Mouse (Mus musculus) CH12.LX (cell line): ENCODE results near the gene Tmprss11b.
A peak's percentile ranks its signal among the peaks of the same experiment; 100 is the strongest.

Source experiments
- CTCF ChIP-seq, 2 experiments: IDR thresholded peaks in 1 of 2; conservative IDR thresholded peaks in 1 of 2; 2 replicates each; pipeline ENCODE4 v1.5.1; 2011 to 2012; ENCODE audit warnings: low read depth in 2 of 2, low read length in 2 of 2, improper control_type of control experiment in 1 of 2, inconsistent platforms in 1 of 2, mild to moderate bottlenecking in 1 of 2, moderate library complexity in 1 of 2
- E2F4 ChIP-seq: IDR thresholded peaks from 2 replicates; pipeline ENCODE4 v1.6.1; 2011; ENCODE audit warnings: low read depth, low read length, improper control_type of control experiment; ENCODE audit not compliant: insufficient replicate concordance
- MAFK ChIP-seq: IDR thresholded peaks from 2 replicates; pipeline ENCODE4 v1.6.1; 2011; ENCODE audit warnings: low read length, improper control_type of control experiment; ENCODE audit not compliant: insufficient replicate concordance
- MEF2A ChIP-seq: IDR thresholded peaks from 2 replicates; pipeline ENCODE4 v1.6.1; 2014; ENCODE audit warnings: low read depth, mild to moderate bottlenecking, inconsistent platforms, low read length, improper control_type of control experiment, borderline replicate concordance
- NRF1 ChIP-seq: IDR thresholded peaks from 2 replicates; pipeline ENCODE4 v1.6.1; 2014; ENCODE audit warnings: low read depth, mild to moderate bottlenecking, inconsistent platforms, low read length, improper control_type of control experiment, moderate library complexity
- POLR2A ChIP-seq: IDR thresholded peaks from 2 replicates; pipeline ENCODE4 v1.6.1; 2011; ENCODE audit warnings: low read depth, mild to moderate bottlenecking, improper control_type of control experiment, low read length
- RCOR1 ChIP-seq: conservative IDR thresholded peaks from 2 replicates; pipeline ENCODE4 v1.6.1; 2012; ENCODE audit warnings: low read depth, mild to moderate bottlenecking, inconsistent platforms, low read length, improper control_type of control experiment
- USF1 ChIP-seq: IDR thresholded peaks from 2 replicates; pipeline ENCODE4 v1.6.1; 2014; ENCODE audit warnings: low read depth, mild to moderate bottlenecking, inconsistent platforms, low read length, improper control_type of control experiment
- USF2 ChIP-seq: conservative IDR thresholded peaks from 2 replicates; pipeline ENCODE4 v1.6.1; 2011; ENCODE audit warnings: low read depth, low read length, improper control_type of control experiment
- ZC3H11A ChIP-seq: IDR thresholded peaks from 2 replicates; pipeline ENCODE4 v1.6.1; 2012; ENCODE audit warnings: low read depth, mild to moderate bottlenecking, inconsistent platforms, low read length, improper control_type of control experiment
- ZKSCAN1 ChIP-seq: IDR thresholded peaks from 2 replicates; pipeline ENCODE4 v1.6.1; 2012; ENCODE audit warnings: low read depth, inconsistent platforms, low read length, improper control_type of control experiment, borderline replicate concordance
- ZMIZ1 ChIP-seq: IDR thresholded peaks from 2 replicates; pipeline ENCODE4 v1.6.1; 2012; ENCODE audit warnings: low read depth, mild to moderate bottlenecking, inconsistent platforms, low read length, improper control_type of control experiment

DNA sequence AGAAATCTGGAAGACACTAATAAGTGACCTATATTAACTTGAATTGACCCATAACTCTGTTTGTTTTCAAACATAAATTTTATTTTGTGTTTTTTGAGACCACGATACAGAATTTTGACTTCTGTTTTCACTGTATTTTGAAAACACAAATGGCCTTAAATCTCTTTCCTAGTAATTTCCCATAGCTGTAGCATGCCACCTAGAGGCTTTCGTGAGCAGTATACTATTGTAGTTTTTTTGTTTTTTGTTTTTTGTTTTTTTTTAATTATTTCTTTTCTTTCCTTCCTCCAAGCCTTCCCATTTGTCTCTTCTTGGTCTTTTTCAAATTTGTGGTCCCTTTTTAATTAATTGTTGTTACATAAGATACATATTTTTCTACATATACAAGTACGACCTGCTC is 28.8 kb upstream of the Tmprss11b start:
- TF ChIP-seq RCOR1: no peak
- TF ChIP-seq POLR2A: no peak
- peak in 1 of 2 experiments; percentile 55; a peak in 2 of 4 replicates for TF ChIP-seq CTCF (conservative IDR thresholded peaks at IDR 0.05 in 1 of 2, IDR thresholded peaks at IDR 0.05 in 1 of 2; ENCODE audit: low read depth in 2 of 2, low read length in 2 of 2)
- TF ChIP-seq USF2: no peak
- TF ChIP-seq E2F4: no peak
- no peak for TF ChIP-seq ZMIZ1
- no peak for TF ChIP-seq MAFK
- TF ChIP-seq ZKSCAN1: no peak
- TF ChIP-seq MEF2A: no peak
- no peak for TF ChIP-seq ZC3H11A
- no peak for TF ChIP-seq NRF1
- no peak for TF ChIP-seq USF1
